Mouse (Mus musculus): ENCODE measurements around the gene Gm11549. TPM values are rescaled to one million over a fixed set of nuclear protein-coding genes. Genes with fewer than 3 reads are reported as not detected.

Gene Gm11549
- polyA plus RNA-seq, 1 experiment, result 0.09 TPM

DNA sequence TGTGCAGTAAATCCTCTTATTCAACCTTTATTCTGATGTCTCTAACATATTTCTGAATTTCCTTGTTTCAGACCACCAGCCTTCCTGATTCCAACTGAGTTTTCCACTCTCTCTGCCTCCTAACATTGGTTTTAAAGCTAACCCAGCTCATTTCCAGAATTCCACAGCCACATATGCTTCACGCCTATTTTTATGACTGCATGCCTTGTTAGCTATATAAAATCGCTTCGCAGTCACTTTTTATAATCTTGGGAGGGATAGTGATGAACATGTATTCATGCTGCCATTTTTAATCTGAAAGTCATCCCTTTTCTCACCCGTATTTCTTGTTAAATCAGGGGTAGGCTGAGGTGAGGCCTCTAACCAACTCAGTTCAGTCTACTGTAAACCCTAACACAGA is 37.3 kb downstream of the Gm11549 start:
- Histone ChIP-seq H3K27me3 (ENCODE audit: control insufficient read depth, insufficient read depth, low read length) (no peaks in the 10 kb centered on the region; the same call in 1 of the 2 replicates), H3K4me3 (ENCODE audit: low read depth, low read length) (no peak overlapping the region), H3K36me3 (ENCODE audit: control insufficient read depth, insufficient read depth, low read length) (no peaks in the 10 kb centered on the region), H3K27ac (ENCODE audit: insufficient read depth, low read depth, low read length) (no peak overlapping the region), H3K4me1 (ENCODE audit: control insufficient read depth, insufficient read depth, insufficient read length, low read length) (0 out of 2 replicates have a peak, but pooled peaks cover 2% of the 10 kb centered on the region)
- TF ChIP-seq CTCF (IDR thresholded peaks at IDR 0.05; ENCODE audit: extremely low read depth, insufficient read length, insufficient replicate concordance, low read depth, low read length) (no peak), POLR2A (IDR thresholded peaks at IDR 0.05; ENCODE audit: low read depth, low read length) (no peak)
- WGBS, result 73% methylated on average over 4 of the region's 4 CpGs

DNA sequence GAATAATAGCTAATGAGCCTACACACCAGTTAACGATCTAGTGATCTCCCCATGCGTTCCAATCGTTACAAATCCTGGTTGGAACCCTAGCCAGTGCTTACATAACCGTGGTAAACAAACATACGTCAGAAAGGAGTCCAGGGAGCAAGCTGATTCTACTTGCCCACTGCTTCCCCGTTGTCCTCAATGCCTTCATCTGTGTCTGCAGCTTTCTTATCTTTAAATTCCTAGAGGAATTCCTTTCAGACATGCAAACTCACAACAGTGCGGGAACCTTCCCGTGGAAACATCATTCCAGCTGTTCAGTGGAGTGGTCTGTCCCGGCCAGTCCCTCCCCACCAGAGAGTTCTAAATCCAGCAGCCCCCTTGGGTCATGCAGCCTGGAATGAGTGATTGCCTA is 38.7 kb downstream of the Gm11549 start:
- H3K27ac ChIP-seq (ENCODE audit: insufficient read depth, low read depth, low read length), result peak overlapping the region; percentile 40; the same call in 1 of the 2 replicates
- no peaks in the 10 kb centered on the region for H3K36me3 ChIP-seq (ENCODE audit: control insufficient read depth, insufficient read depth, low read length)
- no peaks in the 10 kb centered on the region; the same call in 1 of the 2 replicates for H3K27me3 ChIP-seq (ENCODE audit: control insufficient read depth, insufficient read depth, low read length)
- TF ChIP-seq CTCF (IDR thresholded peaks at IDR 0.05; ENCODE audit: extremely low read depth, insufficient read length, insufficient replicate concordance, low read depth, low read length), result no peak
- TF ChIP-seq POLR2A (IDR thresholded peaks at IDR 0.05; ENCODE audit: low read depth, low read length), result no peak
- 24% methylated on average over 9 of the region's 9 CpGs for WGBS
- 0 out of 2 replicates have a peak, but pooled peaks cover 2% of the 10 kb centered on the region for H3K4me1 ChIP-seq (ENCODE audit: control insufficient read depth, insufficient read depth, insufficient read length, low read length)
- no peak overlapping the region for H3K4me3 ChIP-seq (ENCODE audit: low read depth, low read length)

DNA sequence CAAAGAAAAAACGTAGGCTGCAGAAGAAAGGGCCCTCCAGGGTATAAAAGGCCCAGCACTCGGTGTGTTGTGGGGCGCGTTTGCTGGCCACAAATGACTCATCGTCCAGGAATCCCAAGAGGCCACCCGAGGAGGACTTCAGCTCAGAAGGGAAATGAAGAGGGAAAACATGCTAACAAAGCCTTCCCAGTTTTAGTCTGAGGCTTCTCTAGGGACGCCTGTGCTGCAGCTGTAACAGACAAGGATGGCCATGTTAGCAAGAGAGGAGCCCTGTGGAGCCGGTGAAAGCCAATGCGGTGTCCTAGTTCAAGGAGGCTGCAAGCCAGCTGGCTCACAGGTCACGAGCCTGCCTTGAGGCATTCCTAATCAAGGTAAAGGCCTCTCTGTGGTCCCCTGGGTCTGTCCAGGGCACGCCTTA is 39.8 kb downstream of the Gm11549 start:
- Histone ChIP-seq H3K4me1 (ENCODE audit: control insufficient read depth, insufficient read depth, insufficient read length, low read length) (0 out of 2 replicates have a peak, but pooled peaks cover 2% of the 10 kb centered on the region), H3K27ac (ENCODE audit: insufficient read depth, low read depth, low read length) (peak overlapping the region; percentile 73), H3K36me3 (ENCODE audit: control insufficient read depth, insufficient read depth, low read length) (no peaks in the 10 kb centered on the region), H3K27me3 (ENCODE audit: control insufficient read depth, insufficient read depth, low read length) (no peaks in the 10 kb centered on the region; the same call in 1 of the 2 replicates), H3K4me3 (ENCODE audit: low read depth, low read length) (no peak overlapping the region)
- TF ChIP-seq POLR2A (IDR thresholded peaks at IDR 0.05; ENCODE audit: low read depth, low read length), result no peak
- TF ChIP-seq CTCF (IDR thresholded peaks at IDR 0.05; ENCODE audit: extremely low read depth, insufficient read length, insufficient replicate concordance, low read depth, low read length), result no peak
- whole genome bisulfite sequencing, result 22% methylated on average over 11 of the region's 11 CpGs

DNA sequence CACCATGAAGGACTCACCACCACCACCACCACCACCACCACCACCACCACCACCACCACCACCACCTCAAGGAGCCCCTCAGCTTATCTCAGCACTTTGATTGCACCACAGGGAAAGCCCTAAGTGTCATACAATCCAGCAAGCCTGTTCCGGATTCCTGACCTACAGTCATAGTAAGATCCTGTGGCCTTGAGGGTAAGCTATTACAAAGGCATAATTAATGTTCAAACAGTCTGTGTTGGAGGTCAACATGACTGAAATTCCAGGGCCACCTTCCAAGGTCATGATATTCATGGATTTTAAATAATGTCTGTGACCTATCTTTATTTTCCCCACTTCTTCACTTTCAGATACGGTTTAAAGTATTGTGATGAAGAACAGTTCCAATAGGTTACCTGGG is 41.1 kb downstream of the Gm11549 start:
- TF ChIP-seq CTCF (IDR thresholded peaks at IDR 0.05; ENCODE audit: extremely low read depth, insufficient read length, insufficient replicate concordance, low read depth, low read length), result no peak
- TF ChIP-seq POLR2A (IDR thresholded peaks at IDR 0.05; ENCODE audit: low read depth, low read length), result no peak
- no peak overlapping the region for H3K27ac ChIP-seq (ENCODE audit: insufficient read depth, low read depth, low read length)
- H3K4me1 ChIP-seq (ENCODE audit: control insufficient read depth, insufficient read depth, insufficient read length, low read length), result 0 out of 2 replicates have a peak, but pooled peaks cover 2% of the 10 kb centered on the region
- H3K27me3 ChIP-seq (ENCODE audit: control insufficient read depth, insufficient read depth, low read length), result no peaks in the 10 kb centered on the region; the same call in 1 of the 2 replicates
- WGBS, result 76% methylated on average over 2 of the region's 2 CpGs
- no peak overlapping the region for H3K4me3 ChIP-seq (ENCODE audit: low read depth, low read length)
- H3K36me3 ChIP-seq (ENCODE audit: control insufficient read depth, insufficient read depth, low read length), result no peaks in the 10 kb centered on the region

DNA sequence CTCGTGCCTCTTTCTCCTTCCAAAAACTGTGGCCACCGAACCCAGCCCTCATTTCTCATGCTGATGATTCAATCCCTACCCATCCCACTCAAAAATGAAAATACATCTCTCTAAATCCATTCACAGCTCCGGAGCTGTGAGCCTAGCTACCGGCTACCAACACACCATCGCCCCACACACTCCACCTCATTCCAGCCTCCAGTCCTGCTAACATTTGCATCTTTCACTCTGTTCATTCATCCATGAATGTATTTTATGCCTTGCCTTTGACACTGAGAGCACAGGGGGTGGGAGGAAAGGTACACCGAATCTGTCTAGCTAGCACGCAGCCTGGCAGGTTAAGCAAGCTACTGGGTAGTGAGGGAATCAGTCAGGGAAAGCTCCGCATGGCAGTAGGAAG is 42.8 kb downstream of the Gm11549 start:
- TF ChIP-seq CTCF (IDR thresholded peaks at IDR 0.05; ENCODE audit: extremely low read depth, insufficient read length, insufficient replicate concordance, low read depth, low read length) (no peak), POLR2A (IDR thresholded peaks at IDR 0.05; ENCODE audit: low read depth, low read length) (no peak)
- 94% methylated on average over 8 of the region's 8 CpGs for WGBS
- Histone ChIP-seq H3K27me3 (ENCODE audit: control insufficient read depth, insufficient read depth, low read length) (no peaks in the 10 kb centered on the region; the same call in 1 of the 2 replicates), H3K36me3 (ENCODE audit: control insufficient read depth, insufficient read depth, low read length) (no peaks in the 10 kb centered on the region), H3K27ac (ENCODE audit: insufficient read depth, low read depth, low read length) (no peak overlapping the region), H3K4me1 (ENCODE audit: control insufficient read depth, insufficient read depth, insufficient read length, low read length) (peaks cover 4% of the 10 kb centered on the region; the same call in 1 of the 2 replicates), H3K4me3 (ENCODE audit: low read depth, low read length) (no peak overlapping the region)

DNA sequence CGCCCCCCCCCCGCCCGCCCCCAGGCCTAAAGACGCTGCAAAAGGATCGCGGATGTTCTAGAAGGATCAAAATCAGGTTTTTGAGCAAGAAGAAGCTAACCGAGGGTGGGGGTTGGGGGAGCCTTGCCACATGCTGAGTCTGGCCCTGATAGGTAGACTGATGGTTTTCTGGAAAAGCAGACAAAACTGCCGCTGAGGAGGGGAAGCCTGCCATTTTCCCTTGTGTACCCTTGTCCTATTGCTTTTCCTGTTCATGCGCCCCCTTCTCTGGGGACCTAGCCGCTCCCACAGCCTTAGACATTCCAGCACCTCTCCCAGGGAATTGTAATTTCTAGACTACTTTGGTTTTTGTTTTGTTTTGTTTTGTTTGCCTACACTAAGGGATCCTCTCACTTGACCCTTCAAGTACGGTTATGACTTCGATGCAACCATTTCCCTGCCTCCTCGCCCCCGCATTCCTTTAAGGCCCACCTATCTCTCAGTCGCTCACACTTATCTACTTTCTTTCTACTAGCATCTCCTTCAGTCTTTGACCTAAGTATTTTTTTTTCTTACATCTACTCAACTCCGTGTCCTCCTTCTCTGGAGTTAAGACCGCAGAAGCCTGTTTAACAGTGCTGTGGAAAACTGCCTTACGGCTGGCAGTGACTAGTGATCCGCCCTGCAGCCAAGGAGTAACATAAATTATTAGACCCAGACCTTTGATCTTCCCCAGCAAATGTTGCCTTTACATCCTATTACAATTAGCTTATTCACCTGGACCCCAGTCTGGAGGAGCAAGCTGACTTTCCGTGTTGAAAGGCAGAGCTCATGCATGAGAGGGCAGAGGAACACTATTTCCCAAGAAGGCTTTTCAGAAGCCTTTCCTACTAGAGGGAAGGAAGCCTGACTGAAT is 45.1 kb downstream of the Gm11549 start:
- WGBS, result 34% methylated on average over 20 of the region's 20 CpGs
- Histone ChIP-seq H3K4me1 (ENCODE audit: control insufficient read depth, insufficient read depth, insufficient read length, low read length) (peaks cover 2% of the 10 kb centered on the region; the same call in 1 of the 2 replicates), H3K27me3 (ENCODE audit: control insufficient read depth, insufficient read depth, low read length) (no peaks in the 10 kb centered on the region), H3K27ac (ENCODE audit: insufficient read depth, low read depth, low read length) (peak overlapping the region; percentile 36), H3K36me3 (ENCODE audit: control insufficient read depth, insufficient read depth, low read length) (no peaks in the 10 kb centered on the region), H3K4me3 (ENCODE audit: low read depth, low read length) (peak overlapping the region; percentile 74)
- TF ChIP-seq CTCF (IDR thresholded peaks at IDR 0.05; ENCODE audit: extremely low read depth, insufficient read length, insufficient replicate concordance, low read depth, low read length) (no peak), POLR2A (IDR thresholded peaks at IDR 0.05; ENCODE audit: low read depth, low read length) (no peak)

DNA sequence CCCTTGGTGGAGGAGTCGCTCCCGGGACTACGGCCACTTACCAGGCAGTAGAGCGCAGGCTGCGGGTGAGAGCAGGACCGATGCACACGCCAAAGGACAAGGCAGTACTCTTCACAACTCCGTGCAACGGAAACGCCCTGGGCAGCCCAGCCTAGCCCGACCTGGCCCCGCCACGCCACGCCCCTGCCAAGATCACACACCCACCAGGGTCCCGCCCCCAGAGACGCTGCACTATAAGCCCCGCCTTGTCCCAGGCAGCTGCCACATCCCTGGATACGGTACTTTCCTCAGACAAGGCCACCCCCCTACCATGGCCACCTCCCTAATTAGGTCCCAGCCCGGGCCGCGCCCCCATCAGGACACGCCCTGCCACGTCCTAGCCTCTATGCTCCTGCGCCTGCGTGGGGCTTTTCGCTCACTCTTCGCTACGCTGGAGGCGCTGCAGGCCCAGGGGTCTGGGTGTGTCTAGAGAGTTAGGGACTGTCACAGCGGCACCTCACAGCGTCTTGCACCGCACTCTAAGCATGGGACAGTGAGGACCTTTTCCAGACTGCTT is 46.0 kb downstream of the Gm11549 start, which contains the start of the genes Anxa5 and 1810062G17Rik:
Anxa5 (minus strand) TSS at position 363 of the 556 bp plus-strand sequence.
1810062G17Rik (plus strand) TSS at position 406 of the 556 bp plus-strand sequence.
- peak within 1 kb of the TSS; percentile 74 for H3K4me3 ChIP-seq (ENCODE audit: low read depth, low read length)
- no peaks in the 10 kb centered on the region for H3K27me3 ChIP-seq (ENCODE audit: control insufficient read depth, insufficient read depth, low read length)
- WGBS, result under 1% methylated on average over 32 of the region's 32 CpGs
- peaks cover 2% of the 10 kb centered on the region; the same call in 1 of the 2 replicates for H3K4me1 ChIP-seq (ENCODE audit: control insufficient read depth, insufficient read depth, insufficient read length, low read length)
- TF ChIP-seq CTCF (IDR thresholded peaks at IDR 0.05; ENCODE audit: extremely low read depth, insufficient read length, insufficient replicate concordance, low read depth, low read length) (peak; percentile 25; the same call in 1 of the 2 replicates), POLR2A (IDR thresholded peaks at IDR 0.05; ENCODE audit: low read depth, low read length) (peak; percentile 90)
- H3K27ac ChIP-seq (ENCODE audit: insufficient read depth, low read depth, low read length), result peak within 1 kb of the TSS; percentile 82
- H3K36me3 ChIP-seq (ENCODE audit: control insufficient read depth, insufficient read depth, low read length), result no peaks in the 10 kb centered on the region
